Mouse (Mus musculus): ENCODE measurements around the gene Angptl8. TPM values are rescaled to one million over a fixed set of nuclear protein-coding genes. Genes with fewer than 3 reads are reported as not detected.
A peak's percentile ranks its signal among the peaks of the same experiment; 100 is the strongest.

The Angptl8 gene
- polyA plus RNA-seq, 1 experiment from 2014 or later, result 74.6 TPM

DNA sequence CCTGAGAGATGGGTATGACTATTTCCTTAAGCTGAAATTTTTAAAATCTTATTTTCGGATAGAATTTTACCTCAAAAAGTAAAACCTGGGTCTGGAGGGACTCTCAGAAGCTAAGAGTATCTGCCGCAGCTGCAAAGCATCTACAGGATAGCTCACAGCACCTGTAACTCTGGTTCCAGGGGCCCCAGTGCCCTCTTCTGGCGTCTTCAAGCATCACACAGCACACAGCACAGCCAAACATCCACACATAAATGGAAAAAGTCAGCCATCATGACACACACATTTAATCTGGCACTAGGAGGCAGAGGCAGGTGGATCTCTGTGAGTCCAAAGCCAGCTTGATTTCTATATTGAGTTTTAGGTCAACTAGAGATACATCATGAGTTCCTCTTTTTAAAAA is 41.3 kb downstream of the Angptl8 start:
- no peaks in the 10 kb centered on the region for H3K36me3 ChIP-seq (replicated peaks; ENCODE audit: insufficient read depth, low read length)
- no peaks in the 10 kb centered on the region for H3K4me1 ChIP-seq (ENCODE audit: insufficient read depth)
- no peak for DNase-seq
- TF ChIP-seq CTCF (IDR thresholded peaks at IDR 0.05; ENCODE audit: low read depth), result peak; percentile 18; the same call in 1 of the 2 replicates
- TF ChIP-seq EP300 (IDR thresholded peaks at IDR 0.05; ENCODE audit: low read depth), result no peak
- H3K27me3 ChIP-seq (ENCODE audit: insufficient read depth, low read length), result no peaks in the 10 kb centered on the region
- no peak overlapping the region for H3K9ac ChIP-seq (replicated peaks)
- ATAC-seq, result no peak
- 50% methylated on average over 3 of the region's 3 CpGs for WGBS (ENCODE audit: insufficient replicate concordance)
- no peak overlapping the region for H3K27ac ChIP-seq (ENCODE audit: low read depth)
- H3K4me3 ChIP-seq (ENCODE audit: low read depth, low read length), result no peak overlapping the region
- no peaks in the 10 kb centered on the region for H3K9me3 ChIP-seq (ENCODE audit: low read length)
- no peak overlapping the region for H3K4me2 ChIP-seq (ENCODE audit: low read depth, low read length)

Small RNA genes lying within 50 kb of the gene (microRNA-seq; reads per million reads assigned to microRNA genes)
- gene Mir7083, result 6.1 reads per million, percentile 11 among the genes with 10 or more reads in this experiment

Other genes with a start within 250 kb of the Angptl8 start
- 12.5 and 13.0 TPM in 2 replicates for gene Timm29, start 242.8 kb upstream of the Angptl8 start, polyA plus RNA-seq (2015; fragmentation: Nextera tagmentation; extraction: Ambion mirVana)
- 7.8 and 8.5 TPM in 2 replicates for gene Yipf2, start 242.7 kb upstream of the Angptl8 start, polyA plus RNA-seq (2015; fragmentation: Nextera tagmentation; extraction: Ambion mirVana)
- 12.8 and 14.3 TPM in 2 replicates for gene Smarca4, start 219.3 kb upstream of the Angptl8 start, polyA plus RNA-seq (2015; fragmentation: Nextera tagmentation; extraction: Ambion mirVana)
- gene Ldlr, start 112.0 kb upstream of the Angptl8 start, polyA plus RNA-seq (2015; fragmentation: Nextera tagmentation; extraction: Ambion mirVana), result 13.2 and 13.3 TPM in 2 replicates
- 38.4 and 41.4 TPM in 2 replicates for gene Spc24, start 75.2 kb upstream of the Angptl8 start, polyA plus RNA-seq (2015; fragmentation: Nextera tagmentation; extraction: Ambion mirVana)
- gene Kank2, start 36.8 kb upstream of the Angptl8 start, polyA plus RNA-seq (2015; fragmentation: Nextera tagmentation; extraction: Ambion mirVana), result 2.8 and 3.7 TPM in 2 replicates
- gene Dock6, start 17.1 kb downstream of the Angptl8 start, polyA plus RNA-seq (2015; fragmentation: Nextera tagmentation; extraction: Ambion mirVana), result 3.6 and 4.1 TPM in 2 replicates
- 9.3 and 9.9 TPM in 2 replicates for gene Rab3d, start 82.7 kb downstream of the Angptl8 start, polyA plus RNA-seq (2015; fragmentation: Nextera tagmentation; extraction: Ambion mirVana)
- gene Ccdc159, start 92.0 kb downstream of the Angptl8 start, polyA plus RNA-seq (2015; fragmentation: Nextera tagmentation; extraction: Ambion mirVana), result 0.81 and 1.1 TPM in 2 replicates
- 222 and 246 TPM in 2 replicates for gene Tmem205, start 92.0 kb downstream of the Angptl8 start, polyA plus RNA-seq (2015; fragmentation: Nextera tagmentation; extraction: Ambion mirVana)
- 0.70 and 1.0 TPM in 2 replicates for gene Plppr2, start 101.5 kb downstream of the Angptl8 start, polyA plus RNA-seq (2015; fragmentation: Nextera tagmentation; extraction: Ambion mirVana)
- 2.3 and 2.6 TPM in 2 replicates for gene Swsap1, start 120.2 kb downstream of the Angptl8 start, polyA plus RNA-seq (2015; fragmentation: Nextera tagmentation; extraction: Ambion mirVana)
- gene Epor, start 128.0 kb downstream of the Angptl8 start, polyA plus RNA-seq (2015; fragmentation: Nextera tagmentation; extraction: Ambion mirVana), result 40.6 and 41.6 TPM in 2 replicates
- 0.14 and 0.32 TPM in 2 replicates for gene Rgl3, start 153.9 kb downstream of the Angptl8 start, polyA plus RNA-seq (2015; fragmentation: Nextera tagmentation; extraction: Ambion mirVana)
- gene Ccdc151, start 167.1 kb downstream of the Angptl8 start, polyA plus RNA-seq (2015; fragmentation: Nextera tagmentation; extraction: Ambion mirVana), result not detected in 2 replicates
- gene Prkcsh, start 167.3 kb downstream of the Angptl8 start, polyA plus RNA-seq (2015; fragmentation: Nextera tagmentation; extraction: Ambion mirVana), result 47.0 and 47.6 TPM in 2 replicates
- gene Elavl3, start 216.5 kb downstream of the Angptl8 start, polyA plus RNA-seq (2015; fragmentation: Nextera tagmentation; extraction: Ambion mirVana), result not detected in 2 replicates
- gene Gm49318, start 235.7 kb downstream of the Angptl8 start, polyA plus RNA-seq (2015; fragmentation: Nextera tagmentation; extraction: Ambion mirVana), result not detected in 2 replicates
- 2.6 and 3.1 TPM in 2 replicates for gene Zfp653, start 235.9 kb downstream of the Angptl8 start, polyA plus RNA-seq (2015; fragmentation: Nextera tagmentation; extraction: Ambion mirVana)
- gene Ecsit, start 249.9 kb downstream of the Angptl8 start, polyA plus RNA-seq (2015; fragmentation: Nextera tagmentation; extraction: Ambion mirVana), result 18.1 and 18.2 TPM in 2 replicates

Data from liver, postnatal 0 days (tissue).